Mouse (Mus musculus) spleen, adult 2 months (tissue): ENCODE measurements around the gene Sacm1l.

ENCODE experiments used
- CTCF ChIP-seq: fragments of 200-500 bp; IDR thresholded peaks from 2 replicates; pipeline ENCODE4 v1.5.1; 2011; ENCODE audit warnings: mild to moderate bottlenecking, inconsistent platforms; ENCODE audit not compliant: insufficient read depth, insufficient read length, insufficient replicate concordance; ENCODE audit errors: extremely low read depth
- POLR2A ChIP-seq: fragments of 200-500 bp; IDR thresholded peaks from 2 replicates; pipeline ENCODE4 v1.6.1; 2011; ENCODE audit warnings: low read depth, low read length, inconsistent platforms

DNA sequence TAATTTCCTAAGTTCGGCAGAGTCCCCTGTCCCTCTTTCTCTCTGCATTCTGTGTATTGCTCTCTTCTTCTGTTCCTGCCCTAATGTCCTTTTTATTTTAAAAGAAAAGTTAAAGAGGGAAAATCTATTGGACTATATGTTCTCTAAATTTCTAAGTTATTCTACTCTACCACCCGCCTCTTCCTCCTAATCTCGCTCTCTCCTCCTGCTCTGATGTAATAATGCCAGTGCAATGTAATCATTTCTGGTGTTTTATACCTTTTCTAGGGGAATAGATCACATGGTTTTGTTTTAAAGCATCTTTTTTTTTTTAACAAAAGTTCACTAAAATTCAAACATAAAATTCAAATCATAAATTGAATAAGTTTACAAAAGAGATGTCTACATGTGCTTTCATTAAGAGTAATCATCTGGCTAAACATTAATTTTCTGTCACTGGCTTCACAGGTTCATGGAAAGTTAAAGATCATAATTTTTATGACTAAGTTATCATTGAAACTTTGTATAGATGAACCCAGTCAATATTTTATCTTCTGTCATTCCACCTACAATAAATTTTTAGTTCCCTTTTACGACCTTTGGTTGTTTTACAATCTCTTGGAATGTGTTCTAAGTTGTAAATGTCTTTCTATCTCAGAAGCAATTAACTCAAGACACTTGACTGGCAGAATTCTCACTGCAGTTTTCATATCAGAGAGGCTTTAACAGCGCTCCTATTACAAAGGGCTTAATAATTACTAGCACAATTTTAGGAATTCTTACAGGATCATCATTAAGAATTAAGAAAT is 90.9 kb downstream of the Sacm1l start:
- TF ChIP-seq CTCF (no peak), POLR2A (no peak)
